Mouse (Mus musculus): ENCODE results near the gene Hp.

The Hp gene

GRCm38 (mm10) chr8:109578900-109579301 lies at the start of gene Hp:
Gene Hp (minus strand): TSS chr8:109579172.
- DNase-seq (ENCODE audit: low spot score) = no peak

- no peak for DNase-seq (ENCODE audit: low spot score)
Observed at GRCm38 (mm10) chr8:109628638-109629037, 49.7 kb upstream of the Hp start.

- no peak for DNase-seq (ENCODE audit: low spot score)
Observed at GRCm38 (mm10) chr8:109615569-109615968, 36.6 kb upstream of the Hp start.

GRCm38 (mm10) chr8:109614243-109615210 lies 35.6 kb upstream of the Hp start, which contains the start of gene Pkd1l3:
Gene Pkd1l3 (plus strand): TSS chr8:109614517.
- DNase-seq (ENCODE audit: low spot score) = no peak

DNA sequence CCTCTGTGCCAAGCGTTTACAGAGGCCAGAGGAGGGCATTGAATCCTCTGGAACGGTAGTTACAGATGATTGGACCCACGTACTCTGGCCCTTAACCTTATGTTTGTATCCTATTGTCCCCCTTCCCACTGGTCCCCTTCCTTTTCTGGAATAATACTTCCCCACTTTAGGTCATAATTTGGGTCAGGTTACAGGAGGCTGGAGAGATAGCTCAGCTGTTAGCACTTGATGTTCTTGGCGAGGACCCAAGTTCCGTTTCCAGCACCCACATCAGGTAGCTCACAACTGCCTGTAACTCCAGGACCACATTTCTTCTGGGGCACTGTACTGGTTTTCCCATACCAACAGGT lies 30.2 kb upstream of the Hp start:
- no peak for DNase-seq (ENCODE audit: low spot score)

GRCm38 (mm10) chr8:109608271-109609152 lies 29.5 kb upstream of the Hp start, which contains the start of gene Dhodh:
Gene Dhodh (minus strand): TSS chr8:109608673.
- DNase-seq (ENCODE audit: low spot score) = peak; percentile 92

GRCm38 (mm10) chr8:109607650-109608049 lies 28.7 kb upstream of the Hp start:
- DNase-seq (ENCODE audit: low spot score) = no peak

DNA sequence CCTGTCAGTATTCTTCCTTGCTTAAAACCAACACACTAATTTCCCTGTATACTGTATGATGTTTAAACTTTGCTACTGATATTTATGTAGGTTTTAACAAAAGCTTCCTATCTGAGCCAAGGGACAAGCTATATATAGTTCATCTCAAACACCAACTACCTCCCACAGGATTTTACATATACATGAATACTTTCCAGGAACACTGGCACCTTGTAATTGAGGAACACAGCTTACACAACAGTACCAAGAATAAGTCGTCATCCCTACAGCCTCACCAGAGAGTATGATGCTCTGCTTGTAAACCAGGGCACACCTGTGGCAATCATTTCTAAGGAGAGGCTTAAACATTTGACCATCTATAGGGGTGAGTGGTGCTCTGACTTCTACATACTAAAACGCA lies 27.8 kb upstream of the Hp start:
- no peak for DNase-seq (ENCODE audit: low spot score)

- no peak for DNase-seq (ENCODE audit: low spot score)
Observed at GRCm38 (mm10) chr8:109595854-109596253, 16.9 kb upstream of the Hp start.

GRCm38 (mm10) chr8:109593117-109593788 lies 14.3 kb upstream of the Hp start:
- no peak for DNase-seq (ENCODE audit: low spot score)

DNA sequence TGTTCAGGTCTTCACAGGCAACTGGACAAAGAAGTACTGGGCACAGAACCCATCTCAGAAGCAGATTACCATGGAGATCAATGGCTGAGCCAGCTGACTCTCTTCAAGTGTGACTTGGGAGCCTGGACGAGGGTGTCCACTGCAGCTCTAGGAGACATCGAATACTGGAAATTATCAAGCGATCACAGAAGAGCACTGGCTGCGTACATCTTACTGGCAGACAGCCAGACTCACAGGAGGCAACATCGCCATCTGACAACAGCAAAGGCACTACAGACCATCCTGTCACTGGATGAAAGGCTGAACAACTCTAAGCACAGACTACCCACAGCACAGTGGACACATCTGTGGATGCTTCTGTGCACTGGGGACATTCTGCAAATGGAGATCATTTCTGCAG lies 13.2 kb upstream of the Hp start:
- DNase-seq (ENCODE audit: low spot score) = no peak

GRCm38 (mm10) chr8:109591367-109591766 lies 12.4 kb upstream of the Hp start:
- DNase-seq (ENCODE audit: low spot score) = no peak

DNA sequence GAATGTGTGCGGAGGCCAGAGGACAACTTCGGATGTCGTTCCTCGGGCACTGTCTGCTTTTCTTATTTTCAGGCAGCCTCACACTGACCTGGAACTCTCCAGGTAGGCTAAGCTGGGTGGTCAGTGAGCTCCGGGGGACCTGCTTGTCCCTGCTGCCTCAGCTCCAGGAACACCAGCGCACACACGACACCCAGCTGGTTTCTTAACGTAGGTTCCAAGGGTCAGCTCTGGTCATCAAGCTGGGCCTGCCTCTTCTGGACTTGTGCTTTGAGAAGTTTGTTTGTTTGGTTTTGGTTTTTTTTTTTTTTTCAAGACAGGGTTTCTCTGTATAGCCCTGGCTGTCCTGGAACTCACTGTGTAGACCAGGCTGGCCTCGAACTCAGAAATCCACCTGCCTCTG lies 11.9 kb upstream of the Hp start:
- no peak for DNase-seq (ENCODE audit: low spot score)

- DNase-seq (ENCODE audit: low spot score) = peak; percentile 49
Observed at GRCm38 (mm10) chr8:109586972-109587504, 8.1 kb upstream of the Hp start.

- no peak for DNase-seq (ENCODE audit: low spot score)
Observed at GRCm38 (mm10) chr8:109585652-109586051, 6.7 kb upstream of the Hp start.

DNA sequence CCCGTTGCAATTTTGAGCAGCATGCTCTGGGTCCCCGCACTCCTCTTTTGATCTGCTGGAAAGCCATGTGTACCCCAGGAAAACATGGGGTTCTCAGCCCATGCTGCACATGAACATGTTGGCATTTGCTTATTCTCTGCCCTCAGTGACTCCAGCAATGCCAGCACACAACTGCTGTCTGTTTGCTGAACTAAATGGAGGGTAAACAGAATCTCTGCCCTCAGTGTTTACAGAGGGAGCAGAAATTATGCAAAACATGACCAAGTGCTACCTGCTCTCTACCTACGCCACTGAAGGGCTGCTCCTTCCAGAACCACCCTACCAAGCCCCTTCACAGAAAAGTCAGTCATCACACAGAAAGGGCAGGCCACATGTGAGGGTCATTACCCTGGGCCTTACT lies 5.9 kb upstream of the Hp start:
- no peak for DNase-seq (ENCODE audit: low spot score)

DNA sequence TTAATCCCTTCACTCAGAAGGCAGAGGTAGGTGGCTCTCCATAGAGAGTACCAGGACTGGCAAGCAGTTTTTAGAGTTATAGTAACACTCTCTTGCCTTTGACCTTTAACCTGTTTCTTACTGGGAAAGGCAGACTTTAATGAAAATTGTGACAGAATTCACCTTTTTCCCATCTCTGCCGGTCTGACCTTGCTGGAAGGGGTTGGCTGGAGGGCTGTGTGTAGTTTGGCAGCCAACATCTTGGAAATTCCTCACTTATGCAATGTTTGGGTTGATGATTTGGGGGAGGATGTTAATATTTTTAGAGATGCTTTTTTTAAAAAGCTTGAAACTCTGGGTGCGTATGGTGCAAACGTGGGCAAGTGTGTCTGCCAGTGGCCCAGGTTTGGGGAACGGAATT lies 5.3 kb upstream of the Hp start:
- no peak for DNase-seq (ENCODE audit: low spot score)

DNA sequence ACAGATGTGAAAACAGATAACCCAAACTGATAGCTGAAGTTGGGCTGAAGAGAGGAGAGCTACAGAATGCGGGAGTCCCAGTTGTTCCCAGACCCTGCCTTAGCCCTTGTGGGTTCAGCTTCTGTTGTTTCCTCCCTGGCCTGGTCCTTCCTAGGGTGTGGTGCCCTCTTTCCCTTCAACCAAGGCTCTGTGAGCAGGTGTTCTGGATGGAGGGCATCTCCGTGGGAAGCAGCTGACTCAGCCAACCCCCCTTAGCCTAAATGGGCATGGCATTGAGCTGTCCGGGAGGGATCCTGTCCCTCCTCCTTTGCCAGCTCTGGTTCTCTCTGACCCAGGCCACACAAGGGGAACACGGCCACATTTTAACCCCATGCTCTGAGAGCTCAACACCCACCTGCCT lies 2.7 kb downstream of the Hp start:
- DNase-seq (ENCODE audit: low spot score) = no peak

DNA sequence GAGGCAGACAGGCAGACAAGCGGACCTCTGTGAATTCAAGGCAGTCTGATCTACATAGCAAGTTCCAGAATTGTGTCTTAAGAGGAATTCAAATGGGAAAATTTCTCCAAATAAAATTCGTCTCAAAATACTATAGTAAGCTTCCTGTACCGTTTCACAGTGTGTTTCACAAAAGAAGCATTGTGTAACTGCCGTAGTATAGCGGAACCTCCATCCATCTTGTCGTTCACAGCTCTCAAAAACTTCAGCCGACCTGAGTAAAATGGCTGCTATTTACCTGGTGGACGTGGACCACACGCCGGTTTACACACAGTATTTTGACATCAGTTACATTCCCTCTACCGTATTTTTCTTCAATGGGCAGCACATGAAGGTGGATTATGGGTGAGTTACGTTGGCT lies 7.8 kb downstream of the Hp start:
- DNase-seq (ENCODE audit: low spot score) = no peak

DNA sequence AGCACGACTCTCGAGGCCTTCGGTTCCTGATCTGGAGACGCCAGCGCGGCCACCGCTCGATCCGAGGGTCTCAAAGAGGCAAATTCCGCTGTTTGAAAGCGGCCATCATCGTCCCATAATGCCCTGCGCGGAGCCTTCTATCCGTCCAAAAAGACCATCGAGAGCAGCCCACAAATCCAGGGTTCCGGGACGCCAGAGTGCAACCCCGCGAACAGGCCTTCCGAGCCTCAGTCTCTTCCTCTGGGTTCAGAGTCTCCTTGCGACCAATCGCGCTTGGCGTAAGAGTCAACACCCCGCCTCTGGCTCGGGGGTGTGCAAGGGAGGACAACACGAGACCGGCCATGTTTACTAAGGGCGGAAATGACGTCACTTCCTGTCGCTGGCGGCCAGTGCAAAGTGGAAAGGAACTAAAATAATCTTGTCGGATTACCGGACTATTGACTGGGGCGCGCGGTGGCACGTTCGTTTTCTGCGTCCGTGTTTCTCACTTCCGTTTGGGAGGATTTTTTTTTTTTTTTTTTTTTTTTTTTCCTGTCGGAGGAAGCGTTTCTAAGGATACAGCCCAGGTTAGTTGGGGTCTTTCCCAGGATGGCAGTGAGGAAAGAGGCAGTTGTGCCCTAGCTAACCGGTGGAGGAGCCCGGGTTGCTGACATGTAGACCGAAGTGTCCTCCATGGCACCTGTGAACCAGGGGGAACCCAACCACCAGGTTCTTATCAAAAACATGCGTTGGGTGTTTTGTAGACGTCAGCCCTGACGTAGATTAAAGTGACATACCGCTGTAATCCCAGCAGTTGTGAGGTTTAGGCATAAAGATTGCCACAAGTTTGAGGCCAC lies 13.3 kb downstream of the Hp start, which contains the start of the genes Dhx38 and Txnl4b:
Gene Dhx38 (minus strand): TSS at position 364 of the 836 bp plus-strand sequence.
Gene Txnl4b (plus strand): TSS at position 395 of the 836 bp plus-strand sequence.
- DNase-seq (ENCODE audit: low spot score) = peak; percentile 99

DNA sequence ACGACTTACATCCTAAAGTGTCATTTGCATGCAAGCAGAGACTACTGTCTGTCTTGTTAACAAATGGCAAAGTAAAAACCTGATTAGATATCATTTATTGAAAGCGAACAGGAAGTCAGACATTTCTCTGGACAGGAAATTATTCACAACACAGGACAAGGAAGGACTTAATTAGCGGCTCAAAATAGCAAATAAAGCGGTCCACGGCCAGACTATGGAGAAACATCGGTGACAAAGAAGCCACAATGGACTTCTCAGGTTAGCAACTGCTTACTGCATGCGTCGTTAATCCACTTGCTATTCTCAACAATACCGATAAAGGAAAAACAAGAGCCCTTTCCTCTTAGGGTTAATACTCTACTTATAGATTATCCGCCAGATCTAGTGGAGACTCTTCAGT lies 14.2 kb downstream of the Hp start:
- DNase-seq (ENCODE audit: low spot score) = no peak

All from ovary, adult 18-20 months (tissue).